Mouse (Mus musculus) CH12.LX (cell line): Measurements from ENCODE around the gene Hes5.

Source experiments
- MAFK ChIP-seq: IDR thresholded peaks from 2 replicates; pipeline ENCODE4 v1.6.1; 2011; ENCODE audit warnings: low read length, improper control_type of control experiment; ENCODE audit not compliant: insufficient replicate concordance
- POLR2A ChIP-seq: IDR thresholded peaks from 2 replicates; pipeline ENCODE4 v1.6.1; 2011; ENCODE audit warnings: low read depth, mild to moderate bottlenecking, improper control_type of control experiment, low read length
- RAD21 ChIP-seq: IDR thresholded peaks from 2 replicates; pipeline ENCODE4 v1.6.1; 2011; ENCODE audit warnings: low read depth, mild to moderate bottlenecking, low read length, improper control_type of control experiment, moderate library complexity
- UBTF ChIP-seq: IDR thresholded peaks from 2 replicates; pipeline ENCODE4 v1.6.1; 2012; ENCODE audit warnings: low read depth, mild to moderate bottlenecking, inconsistent platforms, low read length, improper control_type of control experiment, moderate library complexity

DNA sequence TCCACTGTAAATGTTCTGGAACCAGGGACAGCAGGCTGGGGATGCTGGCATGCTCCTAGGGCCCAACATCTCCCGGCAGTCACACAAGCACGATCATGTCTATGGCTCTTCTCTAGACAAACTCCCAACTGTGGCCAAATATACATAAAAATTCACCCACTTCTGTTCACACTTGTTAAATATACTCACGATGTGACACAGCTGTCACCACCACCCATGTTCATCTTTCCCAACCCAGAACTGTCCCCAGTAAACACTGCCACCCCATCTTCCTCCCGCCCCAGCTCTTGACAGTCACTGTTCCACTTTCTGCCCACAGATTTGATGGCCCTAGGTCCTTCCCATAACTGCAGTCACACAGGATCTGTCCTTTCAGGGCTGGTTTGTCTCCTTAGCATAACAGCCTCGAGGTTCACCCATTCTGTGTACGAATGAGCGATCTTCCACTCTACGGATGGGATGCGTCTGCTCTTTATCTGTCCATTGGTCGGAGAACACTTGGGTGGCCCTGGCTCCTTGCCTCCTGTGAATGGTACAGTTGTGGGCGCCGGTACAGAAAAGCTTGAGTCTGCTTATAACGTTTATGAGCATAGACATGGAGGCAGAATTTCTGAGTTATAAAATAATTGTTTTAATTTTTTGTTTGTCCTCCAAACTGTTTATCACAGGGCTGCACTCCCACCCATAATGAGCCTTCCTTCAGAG, 3.3 kb upstream of the Hes5 start:
- no peak for TF ChIP-seq POLR2A
- no peak for TF ChIP-seq UBTF
- no peak for TF ChIP-seq MAFK
- TF ChIP-seq RAD21: no peak
